Mouse (Mus musculus): Measurements from ENCODE around the gene Neurod1. TPM values are rescaled to one million over a fixed set of nuclear protein-coding genes. Genes with fewer than 3 reads are reported as not detected.

Gene Neurod1
- polyA plus RNA-seq (2015; fragmentation: Nextera tagmentation; extraction: Ambion mirVana): not detected in 2 replicates

GRCm38 (mm10) chr2:79456575-79457349 is at the start of gene Neurod1, which contains the start of gene Cerkl:
TSS of gene Neurod1 (minus strand) at chr2:79456751.
TSS of gene Cerkl (minus strand) at chr2:79456785.
- no peaks in the 10 kb centered on the region for H3K36me3 ChIP-seq
- peak within 1 kb of the TSS; percentile 50 for H3K4me2 ChIP-seq
- no peak within 1 kb of the TSS for H3K9ac ChIP-seq
- no peak for ATAC-seq (ENCODE audit: insufficient number of reproducible peaks, low FRiP score, low TSS enrichment, low read depth)
- H3K4me1 ChIP-seq: peaks cover 18% of the 10 kb centered on the region
- no peak within 1 kb of the TSS for H3K27ac ChIP-seq
- no peaks in the 10 kb centered on the region for H3K9me3 ChIP-seq
- H3K27me3 ChIP-seq: peaks cover 70% of the 10 kb centered on the region
- WGBS: 1% methylated on average over 41 of the region's 42 CpGs
- peak within 1 kb of the TSS; percentile 26 for H3K4me3 ChIP-seq

GRCm38 (mm10) chr2:79498990-79499755 is 42.6 kb upstream of the Neurod1 start:
- no peak for ATAC-seq (ENCODE audit: insufficient number of reproducible peaks, low FRiP score, low TSS enrichment, low read depth)
- H3K9ac ChIP-seq: no peak overlapping the region
- 0 out of 2 replicates have a peak, but pooled peaks cover 4% of the 10 kb centered on the region for H3K27me3 ChIP-seq
- no peak overlapping the region for H3K27ac ChIP-seq
- no peak overlapping the region for H3K4me3 ChIP-seq
- no peaks in the 10 kb centered on the region for H3K4me1 ChIP-seq
- no peak overlapping the region for H3K4me2 ChIP-seq
- no peaks in the 10 kb centered on the region for H3K9me3 ChIP-seq
- no peaks in the 10 kb centered on the region for H3K36me3 ChIP-seq
- 24% methylated on average over 10 of the region's 10 CpGs for WGBS

- WGBS: 52% methylated on average over 3 of the region's 3 CpGs
- H3K27me3 ChIP-seq: no peaks in the 10 kb centered on the region
- H3K36me3 ChIP-seq: no peaks in the 10 kb centered on the region
- H3K27ac ChIP-seq: no peak overlapping the region
- no peaks in the 10 kb centered on the region for H3K4me1 ChIP-seq
- ATAC-seq (ENCODE audit: insufficient number of reproducible peaks, low FRiP score, low TSS enrichment, low read depth): no peak
- no peak overlapping the region for H3K9ac ChIP-seq
- no peak overlapping the region for H3K4me2 ChIP-seq
- no peaks in the 10 kb centered on the region for H3K9me3 ChIP-seq
- no peak overlapping the region for H3K4me3 ChIP-seq
Observed at GRCm38 (mm10) chr2:79485127-79485526, 28.6 kb upstream of the Neurod1 start.

GRCm38 (mm10) chr2:79482511-79482910 is 26.0 kb upstream of the Neurod1 start:
- WGBS: 83% methylated on average over 2 of the region's 2 CpGs
- no peak for ATAC-seq (ENCODE audit: insufficient number of reproducible peaks, low FRiP score, low TSS enrichment, low read depth)

DNA sequence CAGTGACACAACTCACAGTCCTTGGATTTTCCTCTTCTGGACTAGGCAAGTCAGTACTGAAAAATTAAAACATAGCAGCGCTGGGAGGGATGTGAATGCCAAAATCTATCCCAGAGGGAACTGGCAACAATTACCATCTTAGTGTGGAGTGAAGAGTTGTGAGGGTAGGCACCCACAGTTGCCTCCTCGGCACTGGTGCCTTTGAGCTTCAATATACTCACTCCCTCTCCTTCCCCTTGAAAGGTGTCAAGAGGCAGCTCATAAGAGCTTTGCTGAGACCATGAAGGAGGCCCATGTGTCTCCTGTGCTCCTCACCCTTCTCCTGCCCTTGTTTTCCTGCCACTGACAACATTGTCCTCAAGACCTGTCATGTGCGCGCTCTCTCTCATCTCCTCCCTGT is 5.9 kb upstream of the Neurod1 start:
- H3K27me3 ChIP-seq: peaks cover 37% of the 10 kb centered on the region
- H3K4me1 ChIP-seq: peaks cover 5% of the 10 kb centered on the region
- no peak overlapping the region for H3K4me3 ChIP-seq
- 82% methylated on average over 4 of the region's 4 CpGs for WGBS
- no peaks in the 10 kb centered on the region for H3K9me3 ChIP-seq
- H3K4me2 ChIP-seq: no peak overlapping the region
- no peak overlapping the region for H3K9ac ChIP-seq
- ATAC-seq (ENCODE audit: insufficient number of reproducible peaks, low FRiP score, low TSS enrichment, low read depth): no peak
- no peaks in the 10 kb centered on the region for H3K36me3 ChIP-seq
- no peak overlapping the region for H3K27ac ChIP-seq

More at GRCm38 (mm10) chr2:79482511-79482910, 26.0 kb upstream of the Neurod1 start:
- Histone ChIP-seq H3K27me3 (no peaks in the 10 kb centered on the region), H3K4me2 (no peak overlapping the region), H3K9ac (no peak overlapping the region), H3K4me3 (no peak overlapping the region), H3K9me3 (no peaks in the 10 kb centered on the region), H3K27ac (no peak overlapping the region), H3K36me3 (no peaks in the 10 kb centered on the region), H3K4me1 (no peaks in the 10 kb centered on the region)

DNA sequence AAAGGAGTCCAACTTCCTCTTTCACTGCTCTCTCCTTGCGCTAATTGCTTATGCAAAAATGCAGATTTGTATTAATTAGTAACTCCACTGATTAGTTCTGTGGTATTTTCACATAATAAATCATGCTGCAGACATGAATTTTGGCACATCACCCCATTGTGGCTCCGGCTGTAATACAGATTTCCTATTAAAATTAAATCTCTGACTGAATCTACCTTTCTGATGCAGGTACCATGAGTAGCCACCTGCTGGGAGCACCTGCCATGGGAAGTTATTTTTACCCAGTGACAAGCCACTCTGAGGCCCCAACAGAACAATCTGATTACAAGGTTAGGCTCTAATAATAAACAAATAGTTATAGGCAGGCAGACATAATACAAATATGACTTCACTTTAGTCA is 5.3 kb upstream of the Neurod1 start:
- Histone ChIP-seq H3K4me2 (no peak overlapping the region), H3K27ac (no peak overlapping the region), H3K27me3 (peaks cover 42% of the 10 kb centered on the region), H3K4me1 (peaks cover 5% of the 10 kb centered on the region), H3K9me3 (no peaks in the 10 kb centered on the region), H3K9ac (no peak overlapping the region), H3K4me3 (no peak overlapping the region), H3K36me3 (no peaks in the 10 kb centered on the region)
- ATAC-seq (ENCODE audit: insufficient number of reproducible peaks, low FRiP score, low TSS enrichment, low read depth): no peak
- WGBS: 78% methylated on average over 2 of the region's 2 CpGs

- WGBS: 2% methylated on average over 2 of the region's 2 CpGs
- no peak overlapping the region for H3K9ac ChIP-seq
- H3K36me3 ChIP-seq: no peaks in the 10 kb centered on the region
Observed at GRCm38 (mm10) chr2:79460586-79460985, 4.0 kb upstream of the Neurod1 start.

GRCm38 (mm10) chr2:79460107-79460506 is 3.6 kb upstream of the Neurod1 start:
- H3K4me3 ChIP-seq: no peak overlapping the region
- H3K9ac ChIP-seq: no peak overlapping the region
- H3K9me3 ChIP-seq: no peaks in the 10 kb centered on the region
- no peak overlapping the region for H3K4me2 ChIP-seq
- ATAC-seq (ENCODE audit: insufficient number of reproducible peaks, low FRiP score, low TSS enrichment, low read depth): no peak
- H3K27me3 ChIP-seq: peaks cover 60% of the 10 kb centered on the region
- no peak overlapping the region for H3K27ac ChIP-seq
- H3K36me3 ChIP-seq: no peaks in the 10 kb centered on the region
- WGBS: 10% methylated on average over 14 of the region's 14 CpGs
- H3K4me1 ChIP-seq: peaks cover 10% of the 10 kb centered on the region

More at GRCm38 (mm10) chr2:79460586-79460985, 4.0 kb upstream of the Neurod1 start:
- Histone ChIP-seq H3K4me3 (no peak overlapping the region), H3K4me1 (peaks cover 10% of the 10 kb centered on the region), H3K27me3 (peaks cover 55% of the 10 kb centered on the region), H3K9me3 (no peaks in the 10 kb centered on the region), H3K27ac (no peak overlapping the region), H3K4me2 (no peak overlapping the region)
- no peak for ATAC-seq (ENCODE audit: insufficient number of reproducible peaks, low FRiP score, low TSS enrichment, low read depth)

DNA sequence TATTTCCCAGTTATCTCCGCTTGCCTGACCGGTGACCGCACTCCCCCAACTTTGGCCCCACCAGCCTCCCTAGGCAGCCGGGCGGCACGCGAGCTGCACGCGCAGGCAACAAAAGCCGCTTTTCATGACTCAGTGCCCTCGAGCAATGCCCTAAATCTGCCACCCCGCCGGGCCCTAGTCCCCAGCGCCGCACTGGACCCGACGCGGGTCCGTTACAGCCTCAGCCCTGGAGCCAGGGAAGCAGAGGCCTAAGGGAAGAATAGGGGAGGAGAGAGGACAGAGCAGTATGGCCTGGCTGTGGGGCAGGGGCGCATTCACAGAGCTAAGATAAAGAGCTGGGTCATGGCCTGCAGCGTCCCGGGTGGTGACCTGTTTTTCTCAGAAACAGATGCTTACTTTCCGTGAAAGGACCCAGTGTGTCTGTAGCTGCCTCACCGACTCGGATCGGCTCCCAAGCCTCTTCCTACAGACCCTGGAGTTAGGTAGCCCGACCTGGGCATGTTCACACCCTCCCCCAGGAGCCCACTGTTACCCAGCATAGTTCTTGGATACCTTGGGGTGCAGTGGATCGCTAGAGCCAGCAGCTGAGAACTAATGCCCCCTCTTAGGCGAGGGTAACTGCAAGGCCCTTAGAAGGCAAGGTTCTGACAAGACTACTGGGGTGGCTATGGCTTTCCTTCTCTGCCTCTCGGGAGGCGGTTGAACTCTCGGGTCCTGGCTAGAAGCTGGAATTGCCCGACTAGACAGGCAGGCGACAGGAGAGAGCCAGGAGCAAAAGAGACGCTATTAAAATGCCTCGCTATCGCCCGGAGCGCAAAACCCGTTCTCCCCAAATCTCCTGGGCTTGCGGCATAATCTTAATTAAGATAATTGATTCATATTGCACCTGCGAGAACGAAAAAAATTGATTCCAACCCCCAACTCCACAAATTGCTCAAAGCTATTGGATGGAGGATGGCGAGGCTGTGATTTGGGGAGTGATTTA is 2.8 kb upstream of the Neurod1 start:
- Histone ChIP-seq H3K4me2 (no peak overlapping the region), H3K9me3 (no peaks in the 10 kb centered on the region), H3K36me3 (no peaks in the 10 kb centered on the region), H3K27me3 (peaks cover 67% of the 10 kb centered on the region), H3K9ac (no peak overlapping the region), H3K4me3 (no peak overlapping the region), H3K27ac (no peak overlapping the region), H3K4me1 (peaks cover 12% of the 10 kb centered on the region)
- ATAC-seq (ENCODE audit: insufficient number of reproducible peaks, low FRiP score, low TSS enrichment, low read depth): no peak
- 1% methylated on average over 44 of the region's 44 CpGs for WGBS

DNA sequence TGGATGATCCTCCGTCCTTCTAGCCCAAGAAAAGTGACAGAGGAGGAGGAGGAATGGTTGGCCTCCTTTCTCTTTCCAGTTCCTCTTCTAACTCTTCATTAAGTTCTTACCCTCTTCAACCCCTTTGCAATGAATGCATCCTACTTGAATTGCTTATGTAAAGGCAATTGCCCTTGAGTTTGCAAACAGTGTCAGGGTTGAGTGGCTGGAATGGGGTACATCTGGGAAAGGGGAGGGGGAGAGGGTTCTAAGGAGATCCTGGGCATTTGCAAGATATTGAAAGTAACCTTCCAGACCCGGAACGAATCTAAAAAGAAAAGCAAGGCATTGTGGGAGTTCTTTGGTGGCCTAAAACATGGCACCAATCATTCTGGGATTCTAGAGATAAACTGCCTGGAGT is 1.4 kb upstream of the Neurod1 start:
- 13% methylated on average over 3 of the region's 3 CpGs for WGBS
- Histone ChIP-seq H3K27me3 (peaks cover 75% of the 10 kb centered on the region), H3K4me2 (no peak overlapping the region), H3K36me3 (no peaks in the 10 kb centered on the region), H3K4me3 (no peak overlapping the region), H3K9ac (no peak overlapping the region), H3K4me1 (peaks cover 18% of the 10 kb centered on the region), H3K9me3 (no peaks in the 10 kb centered on the region), H3K27ac (no peak overlapping the region)
- no peak for ATAC-seq (ENCODE audit: insufficient number of reproducible peaks, low FRiP score, low TSS enrichment, low read depth)

GRCm38 (mm10) chr2:79457434-79457833 is 883 bp upstream of the Neurod1 start:
- no peak for ATAC-seq (ENCODE audit: insufficient number of reproducible peaks, low FRiP score, low TSS enrichment, low read depth)
- H3K9me3 ChIP-seq: no peaks in the 10 kb centered on the region
- peaks cover 73% of the 10 kb centered on the region for H3K27me3 ChIP-seq
- no peak overlapping the region for H3K4me3 ChIP-seq
- H3K4me2 ChIP-seq: no peak overlapping the region
- no peaks in the 10 kb centered on the region for H3K36me3 ChIP-seq
- peaks cover 18% of the 10 kb centered on the region for H3K4me1 ChIP-seq
- no peak overlapping the region for H3K27ac ChIP-seq
- WGBS: 54% methylated on average over 3 of the region's 3 CpGs
- no peak overlapping the region for H3K9ac ChIP-seq

All from limb, embryonic 15.5 days (tissue).